Mouse (Mus musculus) splenic B cell, adult 2 months (primary cell): ENCODE data around the gene Efcc1.
A peak's percentile ranks its signal among the peaks of the same experiment; 100 is the strongest.

Experiments used
- DNase-seq: peaks from one replicate; pipeline ENCODE4 v3.0.0-alpha.2; 2011; ENCODE audit warnings: low read depth, low spot score
- H3K27me3 ChIP-seq: 2 replicates; pipeline ENCODE4 v1.6.1; 2012; ENCODE audit warnings: mild to moderate bottlenecking, low read length, moderate library complexity, mixed read lengths; ENCODE audit not compliant: control insufficient read depth, poor library complexity, insufficient read depth, severe bottlenecking
- H3K36me3 ChIP-seq: 2 replicates; pipeline ENCODE4 v1.6.1; 2012; ENCODE audit warnings: mild to moderate bottlenecking, low read length, moderate library complexity, mixed read lengths; ENCODE audit not compliant: control insufficient read depth, poor library complexity, insufficient read depth, severe bottlenecking

Gene Efcc1

GRCm38 (mm10) chr6:87779174-87780165, 48.8 kb downstream of the Efcc1 start:
- H3K36me3 ChIP-seq: no peaks in the 10 kb centered on the region
- DNase-seq: peak; percentile 31
- H3K27me3 ChIP-seq: no peaks in the 10 kb centered on the region

GRCm38 (mm10) chr6:87780546-87781301, 50.1 kb downstream of the Efcc1 start:
- Histone ChIP-seq H3K27me3 (no peaks in the 10 kb centered on the region), H3K36me3 (no peaks in the 10 kb centered on the region)
- DNase-seq: no peak

GRCm38 (mm10) chr6:87784033-87784432, 53.4 kb downstream of the Efcc1 start:
- H3K27me3 ChIP-seq: no peaks in the 10 kb centered on the region
- no peak for DNase-seq
- H3K36me3 ChIP-seq: no peaks in the 10 kb centered on the region

- no peak for DNase-seq
- no peaks in the 10 kb centered on the region for H3K36me3 ChIP-seq
- no peaks in the 10 kb centered on the region for H3K27me3 ChIP-seq
Observed at GRCm38 (mm10) chr6:87786621-87787020, 56.0 kb downstream of the Efcc1 start.

GRCm38 (mm10) chr6:87787108-87787890, 56.6 kb downstream of the Efcc1 start:
- Histone ChIP-seq H3K36me3 (no peaks in the 10 kb centered on the region), H3K27me3 (no peaks in the 10 kb centered on the region)
- no peak for DNase-seq

GRCm38 (mm10) chr6:87788266-87788895, 57.7 kb downstream of the Efcc1 start:
- H3K27me3 ChIP-seq: no peaks in the 10 kb centered on the region
- DNase-seq: no peak

GRCm38 (mm10) chr6:87788896-87789587, 58.4 kb downstream of the Efcc1 start:
- no peaks in the 10 kb centered on the region; the same call in 1 of the 2 replicates for H3K36me3 ChIP-seq
- DNase-seq: peak; percentile 29
- no peaks in the 10 kb centered on the region for H3K27me3 ChIP-seq

More at GRCm38 (mm10) chr6:87788266-87788895, 57.7 kb downstream of the Efcc1 start:
- H3K36me3 ChIP-seq: no peaks in the 10 kb centered on the region; the same call in 1 of the 2 replicates

GRCm38 (mm10) chr6:87789791-87790190, 59.1 kb downstream of the Efcc1 start:
- Histone ChIP-seq H3K36me3 (peaks cover 4% of the 10 kb centered on the region), H3K27me3 (no peaks in the 10 kb centered on the region)
- DNase-seq: no peak

- Histone ChIP-seq H3K27me3 (no peaks in the 10 kb centered on the region), H3K36me3 (peaks cover 4% of the 10 kb centered on the region)
- peak; percentile 32 for DNase-seq
Observed at GRCm38 (mm10) chr6:87790779-87791480, 60.3 kb downstream of the Efcc1 start.

GRCm38 (mm10) chr6:87791826-87792225, 61.2 kb downstream of the Efcc1 start:
- Histone ChIP-seq H3K27me3 (no peaks in the 10 kb centered on the region), H3K36me3 (peaks cover 4% of the 10 kb centered on the region)
- DNase-seq: no peak

- DNase-seq: no peak
- H3K36me3 ChIP-seq: peaks cover 4% of the 10 kb centered on the region
- no peaks in the 10 kb centered on the region for H3K27me3 ChIP-seq
Observed at GRCm38 (mm10) chr6:87793821-87794510, 63.3 kb downstream of the Efcc1 start.

GRCm38 (mm10) chr6:87795385-87796150, 64.9 kb downstream of the Efcc1 start:
- no peak for DNase-seq

More at GRCm38 (mm10) chr6:87795385-87796150, 64.9 kb downstream of the Efcc1 start:
- Histone ChIP-seq H3K27me3 (no peaks in the 10 kb centered on the region), H3K36me3 (peaks cover 4% of the 10 kb centered on the region)
